11 mouse cellular contexts compared by ENCODE assay signal in the genomic region with DNA sequence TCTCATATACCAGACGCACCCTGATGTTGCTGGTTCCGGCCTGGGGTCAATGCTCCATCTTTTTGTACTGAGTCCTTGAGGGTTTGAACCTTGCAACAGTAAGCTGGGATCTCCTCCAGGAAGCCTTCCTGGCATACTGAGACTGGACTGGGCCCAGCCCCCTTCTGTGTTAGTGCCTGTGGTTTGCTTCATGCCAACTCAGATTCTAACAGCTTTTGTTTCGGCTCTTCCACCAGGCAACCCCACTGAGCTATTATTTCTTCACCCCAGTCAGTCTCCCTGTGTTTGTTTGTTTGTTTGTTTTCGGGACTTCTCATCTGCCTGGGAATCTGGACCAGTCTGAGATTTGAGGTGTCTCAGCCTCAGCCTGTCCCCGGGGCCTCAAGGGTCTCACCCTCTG. TPM values are rescaled to one million over a fixed set of nuclear protein-coding genes. Genes with fewer than 3 reads are reported as not detected.
DNase-seq lines count a peak whose midpoint lies in the region; ATAC-seq lines count a peak whose summit lies in the region.
"Had no signal": no experiment of that assay in that cellular context is flagged by ENCODE, and none has a peak within 500 bp of the region (broad histone marks: within the 10 kb centered on the region; RNA-seq: fewer than 3 reads in every experiment).

No protein-coding gene starts in this region.

- H3K27me3 ChIP-seq in heart, embryonic 13.5 days (replicated peaks): peaks cover 99% of the 10 kb centered on the region
- H3K27me3 ChIP-seq in forebrain, embryonic 13.5 days: peaks cover 88% of the 10 kb centered on the region
- H3K27me3 ChIP-seq in limb, embryonic 15.5 days: peaks cover 71% of the 10 kb centered on the region

- no peak for DNase-seq in heart, adult 8-10 months (ENCODE audit: low spot score)
- DNase-seq in Muller cell, postnatal 12 days (ENCODE audit: inconsistent ontology term): peak; percentile 89
- no peak for DNase-seq in frontal cortex, postnatal 14 days (ENCODE audit: low spot score in 2 of 2)
- DNase-seq in left cerebral cortex, postnatal 4 days: no peak
- no peak for DNase-seq in heart, adult 18-20 months
- DNase-seq: thymus, postnatal 25 days had no signal

- peak overlapping the region; percentile 59 for H3K9ac ChIP-seq in heart, embryonic 13.5 days
- peak overlapping the region; percentile 14; the same call in 1 of the 2 replicates for H3K9ac ChIP-seq in forebrain, embryonic 13.5 days
- peak overlapping the region; percentile 23; the same call in 1 of the 2 replicates for H3K9ac ChIP-seq in limb, embryonic 15.5 days
- H3K9ac ChIP-seq: liver, embryonic 14.5 days had no signal

- no peaks in the 10 kb centered on the region for H3K9me3 ChIP-seq in heart, embryonic 13.5 days
- no peaks in the 10 kb centered on the region for H3K9me3 ChIP-seq in forebrain, embryonic 13.5 days (replicated peaks)
- no peaks in the 10 kb centered on the region for H3K9me3 ChIP-seq in limb, embryonic 15.5 days

- 51% methylated on average over 5 of the region's 5 CpGs for WGBS in heart, embryonic 13.5 days
- WGBS in forebrain, embryonic 13.5 days: 33% methylated on average over 5 of the region's 5 CpGs
- 57% methylated on average over 5 of the region's 5 CpGs for WGBS in limb, embryonic 15.5 days

- H3K4me1 ChIP-seq in heart, embryonic 13.5 days: peaks cover 78% of the 10 kb centered on the region
- peaks cover 76% of the 10 kb centered on the region for H3K4me1 ChIP-seq in forebrain, embryonic 13.5 days
- peaks cover 90% of the 10 kb centered on the region for H3K4me1 ChIP-seq in limb, embryonic 15.5 days

- H3K4me2 ChIP-seq in heart, embryonic 13.5 days: peak overlapping the region; percentile 25; the same call in 1 of the 2 replicates
- H3K4me2 ChIP-seq in forebrain, embryonic 13.5 days: peak overlapping the region; percentile 33; the same call in 1 of the 2 replicates
- H3K4me2 ChIP-seq in limb, embryonic 15.5 days: peak overlapping the region; percentile 80

- H3K36me3 ChIP-seq in heart, embryonic 13.5 days: no peaks in the 10 kb centered on the region
- no peaks in the 10 kb centered on the region for H3K36me3 ChIP-seq in forebrain, embryonic 13.5 days (ENCODE audit: poor library complexity, severe bottlenecking)
- H3K36me3 ChIP-seq in limb, embryonic 15.5 days: no peaks in the 10 kb centered on the region

- intact Hi-C loops in left cerebral cortex, postnatal 4 days (cut with DNase I): no loop called here

- peak overlapping the region; percentile 76 for H3K27ac ChIP-seq in heart, embryonic 13.5 days (replicated peaks)
- H3K27ac ChIP-seq in forebrain, embryonic 13.5 days: peak overlapping the region; percentile 86
- H3K27ac ChIP-seq in limb, embryonic 15.5 days: peak overlapping the region; percentile 93
- H3K27ac ChIP-seq: liver, embryonic 14.5 days had no signal

- no peak overlapping the region for H3K4me3 ChIP-seq in heart, embryonic 13.5 days
- no peak overlapping the region for H3K4me3 ChIP-seq in forebrain, embryonic 13.5 days
- peak overlapping the region; percentile 31 for H3K4me3 ChIP-seq in limb, embryonic 15.5 days

- no peak for ATAC-seq in heart, embryonic 13.5 days (ENCODE audit: extremely low read depth, insufficient number of reproducible peaks, low FRiP score, low TSS enrichment)
- ATAC-seq in forebrain, embryonic 13.5 days: no peak
- ATAC-seq in limb, embryonic 15.5 days (ENCODE audit: insufficient number of reproducible peaks, low FRiP score, low TSS enrichment, low read depth): no peak

RNA-seq across cellular contexts. Expression of gene Arhgef19, which starts 5.1 kb away (rescaled TPM):
- polyA plus RNA-seq in heart, embryonic 13.5 days (2015; fragmentation: Nextera tagmentation; extraction: Ambion mirVana): 2.2 and 3.1 TPM in 2 replicates
- 10 to 100 TPM; 26.2 to 32.2 (median 30.3) TPM for total RNA-seq in heart, adult 8-10 months (2022)
- polyA plus RNA-seq in forebrain, embryonic 13.5 days (2015; fragmentation: Nextera tagmentation; extraction: Ambion mirVana): 0.96 and 1.2 TPM in 2 replicates
- polyA plus RNA-seq in limb, embryonic 15.5 days (2015; fragmentation: Nextera tagmentation; extraction: Ambion mirVana): 16.3 and 19.7 TPM in 2 replicates
- 1 to 10 TPM; 1.8 to 2.4 TPM for total RNA-seq in left cerebral cortex, postnatal 4 days (2021)
- total RNA-seq in heart, adult 18-20 months (2021): 10 to 100 TPM; 28.3 to 31.3 TPM
- total RNA-seq: common myeloid progenitor, adult 5-6 weeks had no signal

RNA-seq across cellular contexts. Expression of gene Rsg1, which starts 30.6 kb away (rescaled TPM):
- polyA plus RNA-seq in heart, embryonic 13.5 days (2015; fragmentation: Nextera tagmentation; extraction: Ambion mirVana): 2.3 and 3.0 TPM in 2 replicates
- total RNA-seq in heart, adult 8-10 months (2022): 1 to 10 TPM in 1 of 4 experiments, under 1 TPM in 3; 0.44 to 1.2 (median 0.66) TPM
- 6.1 and 7.1 TPM in 2 replicates for polyA plus RNA-seq in forebrain, embryonic 13.5 days (2015; fragmentation: Nextera tagmentation; extraction: Ambion mirVana)
- polyA plus RNA-seq in limb, embryonic 15.5 days (2015; fragmentation: Nextera tagmentation; extraction: Ambion mirVana): 6.0 and 6.4 TPM in 2 replicates
- total RNA-seq in left cerebral cortex, postnatal 4 days (2021): 1 to 10 TPM; 4.3 to 5.1 TPM
- total RNA-seq in heart, adult 18-20 months (2021): 1 to 10 TPM in 1 of 2 experiments, under 1 TPM in 1; 0.52 to 1.2 TPM

RNA-seq across cellular contexts. Expression of gene Epha2, which starts 56.6 kb away (rescaled TPM):
- 4.0 and 4.3 TPM in 2 replicates for polyA plus RNA-seq in heart, embryonic 13.5 days (2015; fragmentation: Nextera tagmentation; extraction: Ambion mirVana)
- total RNA-seq in heart, adult 8-10 months (2022): 1 to 10 TPM; 4.6 to 7.1 (median 5.2) TPM
- 1.0 and 1.3 TPM in 2 replicates for polyA plus RNA-seq in forebrain, embryonic 13.5 days (2015; fragmentation: Nextera tagmentation; extraction: Ambion mirVana)
- polyA plus RNA-seq in limb, embryonic 15.5 days (2015; fragmentation: Nextera tagmentation; extraction: Ambion mirVana): 6.2 and 6.5 TPM in 2 replicates
- total RNA-seq in left cerebral cortex, postnatal 4 days (2021): 1 to 10 TPM; 1.6 TPM
- total RNA-seq in heart, adult 18-20 months (2021): 1 to 10 TPM; 6.2 to 6.6 TPM

Comparison
In these comparisons a context has a peak if more than half of its experiments do, and no peak if none do; other contexts are left out.
1. H3K4me2 ChIP-seq: peak in every context shown above with its lines; median percentile 80 in limb, embryonic 15.5 days; 33 in forebrain, embryonic 13.5 days; 25 in heart, embryonic 13.5 days.
2. RNA of gene Arhgef19, which starts 5.1 kb away (total RNA-seq): 26.2 to 32.2 TPM in heart, adult 8-10 months and 28.3 to 31.3 TPM in heart, adult 18-20 months; 1.8 to 2.4 TPM in left cerebral cortex, postnatal 4 days; every median in the first group is over 4 times any median in the second.
3. Peak in every context shown above with its lines, with median percentiles within 50 percentile points of each other: H3K27ac ChIP-seq and H3K9ac ChIP-seq.